Mouse (Mus musculus) embryonic facial prominence, embryonic 15.5 days (tissue): ENCODE data around the gene Gm17428. TPM values are rescaled to one million over a fixed set of nuclear protein-coding genes. Genes with fewer than 3 reads are reported as not detected.
"Not testable (repeated sequence)": the region's sequence is repeated elsewhere in the genome, so short reads cannot be mapped to it uniquely, and the experiment has no call there.

ENCODE experiments used
- ATAC-seq: fragments of 200-750 bp; cut with Nextera tagmentation; 2 replicates; pipeline ENCODE4 v1.8.0; 2017; ENCODE audit warnings: low read depth, moderate TSS enrichment; ENCODE audit not compliant: insufficient number of reproducible peaks, low FRiP score, low TSS enrichment
- H3K27ac ChIP-seq: fragments of 300-500 bp; sonication (generic); replicated peaks from 2 replicates; pipeline ENCODE4 v1.5.1; 2015; ENCODE audit warnings: mild to moderate bottlenecking, inconsistent platforms
- H3K27me3 ChIP-seq: fragments of 300-500 bp; sonication (generic); 2 replicates; pipeline ENCODE4 v1.6.1; 2015; ENCODE audit warnings: inconsistent platforms
- H3K36me3 ChIP-seq: fragments of 300-500 bp; sonication (generic); 2 replicates; pipeline ENCODE4 v1.6.1; 2015; ENCODE audit warnings: mild to moderate bottlenecking, inconsistent platforms
- H3K4me1 ChIP-seq: fragments of 300-500 bp; sonication (generic); 2 replicates; pipeline ENCODE4 v1.6.1; 2015; ENCODE audit warnings: inconsistent platforms
- H3K4me2 ChIP-seq: fragments of 300-500 bp; sonication (generic); replicated peaks from 2 replicates; pipeline ENCODE4 v1.6.1; 2015; ENCODE audit warnings: mild to moderate bottlenecking, inconsistent platforms
- H3K4me3 ChIP-seq: fragments of 300-500 bp; sonication (generic); replicated peaks from 2 replicates; pipeline ENCODE4 v1.5.1; 2015; ENCODE audit warnings: mild to moderate bottlenecking, inconsistent platforms
- H3K9ac ChIP-seq: fragments of 300-500 bp; sonication (generic); 2 replicates; pipeline ENCODE4 v1.6.1; 2015; ENCODE audit warnings: inconsistent platforms
- H3K9me3 ChIP-seq: fragments of 300-500 bp; sonication (generic); replicated peaks from 2 replicates; pipeline ENCODE4 v1.6.1; 2016; ENCODE audit warnings: inconsistent platforms
- WGBS: fragments of 180-500 bp; shearing (Covaris S2); methylation state at CpG from one replicate; pipeline ENCODE4 v1.1.7; 2015; 5-methylcytosine and 5-hydroxymethylcytosine counted together
- polyA plus RNA-seq: library from polyadenylated mRNA; unstranded; fragments of >200 nt; fragmentation: Nextera tagmentation; extraction: Ambion mirVana; gene quantifications from 2 replicates; pipeline ENCODE4 v1.2.1, GENCODE M21; 2015

The Gm17428 gene
- polyA plus RNA-seq, 1 experiment from 2014 or later: not detected

- Histone ChIP-seq H3K27me3 (no peaks in the 10 kb centered on the region), H3K4me2 (no peak within 1 kb of the TSS), H3K27ac (no peak within 1 kb of the TSS), H3K4me3 (no peak within 1 kb of the TSS), H3K36me3 (no peaks in the 10 kb centered on the region), H3K9ac (no peak within 1 kb of the TSS), H3K4me1 (no peaks in the 10 kb centered on the region), H3K9me3 (no peaks in the 10 kb centered on the region)
- no peak for ATAC-seq
- WGBS: 71% methylated on average over 7 of the region's 7 CpGs
These were observed 10.3 kb upstream of the Gm17428 start, which contains the start of gene Myh6 for GRCm38 (mm10) chr14:54966320-54966977. Gene Myh6 (minus strand): TSS chr14:54966927.

DNA sequence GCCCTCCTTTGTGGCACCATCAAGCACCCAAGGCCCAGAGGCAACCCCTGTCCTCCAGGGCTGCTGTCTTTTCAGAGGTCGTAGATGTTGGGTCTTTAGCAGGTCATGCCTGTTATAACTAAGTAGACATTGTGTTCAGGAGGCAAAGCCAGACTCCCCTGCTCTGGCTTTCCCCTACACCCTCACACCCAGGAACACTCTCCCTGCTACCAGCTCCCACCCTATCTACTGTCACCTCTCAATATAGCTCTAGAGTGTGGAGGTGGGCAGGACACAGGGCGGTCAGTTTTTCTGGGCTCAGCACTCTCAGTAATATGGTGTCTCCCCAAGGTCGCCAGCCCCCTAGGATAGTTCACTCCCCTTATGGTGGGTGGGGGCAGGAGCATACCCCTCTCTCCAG lies 8.9 kb upstream of the Gm17428 start:
- 80% methylated on average over 3 of the region's 3 CpGs for WGBS
- no peak for ATAC-seq
- no peaks in the 10 kb centered on the region for H3K36me3 ChIP-seq

DNA sequence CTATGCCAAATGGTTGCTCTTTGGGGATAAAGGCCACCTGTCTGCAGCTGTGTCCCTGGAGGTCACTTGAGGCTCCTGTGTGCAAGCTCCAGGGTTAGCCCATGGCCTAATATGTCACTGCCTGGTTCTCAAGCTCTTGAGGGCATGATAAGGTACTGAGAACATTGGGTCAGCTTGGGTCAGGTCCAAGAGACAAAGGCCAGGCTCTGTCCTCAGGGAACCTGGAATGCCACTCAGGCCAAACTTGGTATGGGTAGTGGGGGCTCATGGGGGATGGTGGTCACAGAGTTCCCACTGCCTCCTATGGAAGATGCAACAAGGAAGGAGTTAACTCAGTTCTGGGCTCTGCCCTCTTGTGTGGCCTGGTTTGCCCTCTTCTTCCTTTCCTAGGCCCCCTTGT lies 8.4 kb upstream of the Gm17428 start:
- ATAC-seq: no peak
- Histone ChIP-seq H3K4me1 (no peaks in the 10 kb centered on the region), H3K9ac (no peak overlapping the region), H3K4me3 (no peak overlapping the region), H3K9me3 (no peaks in the 10 kb centered on the region), H3K27me3 (no peaks in the 10 kb centered on the region), H3K36me3 (no peaks in the 10 kb centered on the region), H3K4me2 (no peak overlapping the region), H3K27ac (no peak overlapping the region)

More for the DNA sequence above, 8.9 kb upstream of the Gm17428 start:
- Histone ChIP-seq H3K27ac (no peak overlapping the region), H3K9ac (no peak overlapping the region), H3K4me1 (no peaks in the 10 kb centered on the region), H3K27me3 (no peaks in the 10 kb centered on the region), H3K4me3 (no peak overlapping the region), H3K4me2 (no peak overlapping the region), H3K9me3 (no peaks in the 10 kb centered on the region)

DNA sequence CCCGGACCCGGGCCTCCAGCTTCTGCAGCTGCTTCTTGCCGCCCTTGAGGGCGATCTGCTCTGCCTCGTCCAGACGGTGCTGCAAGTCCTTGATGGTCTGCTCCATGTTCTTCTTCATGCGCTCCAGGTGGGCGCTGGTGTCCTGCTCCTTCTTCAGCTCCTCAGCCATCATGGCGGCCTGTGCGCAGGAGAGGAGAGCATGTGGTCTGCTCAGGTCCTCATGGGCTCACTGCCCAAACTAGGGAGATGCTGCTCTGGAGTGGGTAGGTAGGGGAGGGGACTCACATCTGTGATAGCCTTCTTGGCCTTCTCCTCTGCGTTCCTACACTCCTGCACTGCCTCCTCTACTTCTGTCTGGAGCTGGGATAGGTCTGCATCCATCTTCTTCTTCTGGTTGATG lies 3.9 kb upstream of the Gm17428 start:
- not testable (repeated sequence) for H3K4me3 ChIP-seq, H3K9ac ChIP-seq, H3K36me3 ChIP-seq, H3K27me3 ChIP-seq, H3K4me2 ChIP-seq, H3K4me1 ChIP-seq, H3K27ac ChIP-seq, H3K9me3 ChIP-seq, ATAC-seq
- WGBS: 89% methylated on average over 9 of the region's 11 CpGs

GRCm38 (mm10) chr14:54974068-54974791 lies 2.5 kb upstream of the Gm17428 start:
- H3K36me3 ChIP-seq: no peaks in the 10 kb centered on the region
- H3K27ac ChIP-seq: no peak overlapping the region
- 78% methylated on average over 6 of the region's 6 CpGs for WGBS
- H3K4me1 ChIP-seq: no peaks in the 10 kb centered on the region
- no peaks in the 10 kb centered on the region for H3K9me3 ChIP-seq
- no peaks in the 10 kb centered on the region for H3K27me3 ChIP-seq
- ATAC-seq: no peak
- no peak overlapping the region for H3K4me3 ChIP-seq
- H3K4me2 ChIP-seq: no peak overlapping the region
- H3K9ac ChIP-seq: no peak overlapping the region

- no peaks in the 10 kb centered on the region for H3K27me3 ChIP-seq
- 86% methylated on average over 8 of the region's 8 CpGs for WGBS
These were observed 1.9 kb downstream of the Gm17428 start for GRCm38 (mm10) chr14:54978664-54979063.

GRCm38 (mm10) chr14:54981934-54982333 lies 5.2 kb downstream of the Gm17428 start:
- H3K4me2 ChIP-seq: no peak overlapping the region
- H3K4me1 ChIP-seq: no peaks in the 10 kb centered on the region
- H3K36me3 ChIP-seq: no peaks in the 10 kb centered on the region
- H3K9me3 ChIP-seq: no peaks in the 10 kb centered on the region
- no peak overlapping the region for H3K27ac ChIP-seq
- H3K9ac ChIP-seq: no peak overlapping the region
- no peak for ATAC-seq
- H3K4me3 ChIP-seq: no peak overlapping the region
- no peaks in the 10 kb centered on the region for H3K27me3 ChIP-seq
- WGBS: 91% methylated on average over 7 of the region's 7 CpGs

More at GRCm38 (mm10) chr14:54978664-54979063, 1.9 kb downstream of the Gm17428 start:
- no peak overlapping the region for H3K4me2 ChIP-seq
- no peak overlapping the region for H3K27ac ChIP-seq
- no peak for ATAC-seq
- H3K4me1 ChIP-seq: no peaks in the 10 kb centered on the region
- H3K36me3 ChIP-seq: no peaks in the 10 kb centered on the region
- H3K9me3 ChIP-seq: no peaks in the 10 kb centered on the region
- no peak overlapping the region for H3K4me3 ChIP-seq
- no peak overlapping the region for H3K9ac ChIP-seq

DNA sequence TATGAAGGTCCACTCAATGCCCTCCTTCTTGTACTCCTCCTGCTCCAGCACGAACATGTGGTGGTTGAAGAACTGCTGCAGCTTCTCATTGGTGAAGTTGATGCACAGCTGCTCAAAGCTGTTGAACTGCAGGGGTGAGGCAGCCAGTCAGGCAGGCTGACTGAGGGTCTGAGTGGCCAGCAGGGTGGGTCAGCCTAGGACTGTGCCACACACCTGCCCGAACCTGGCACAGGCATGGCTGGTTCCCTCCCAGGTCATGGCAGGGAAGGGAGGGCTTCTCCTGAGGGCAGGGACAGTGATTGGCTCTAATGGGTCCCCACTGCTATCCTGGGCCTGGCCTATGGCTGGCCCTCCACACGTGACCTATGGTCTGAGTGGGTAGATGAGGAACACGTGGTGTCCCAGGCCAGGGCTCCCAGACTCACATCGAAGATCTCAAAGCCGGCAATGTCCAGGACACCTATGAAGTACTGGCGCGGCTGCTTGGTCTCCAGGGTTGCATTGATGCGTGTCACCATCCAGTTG lies 11.7 kb downstream of the Gm17428 start:
- WGBS: 91% methylated on average over 9 of the region's 9 CpGs
- H3K4me1 ChIP-seq, H3K9ac ChIP-seq, H3K27ac ChIP-seq, ATAC-seq, H3K9me3 ChIP-seq, H3K27me3 ChIP-seq, H3K36me3 ChIP-seq, H3K4me3 ChIP-seq, H3K4me2 ChIP-seq: not testable (repeated sequence)

GRCm38 (mm10) chr14:54988882-54989281 lies 12.1 kb downstream of the Gm17428 start:
- Histone ChIP-seq H3K4me1 (no peaks in the 10 kb centered on the region), H3K27ac (no peak overlapping the region), H3K9ac (no peak overlapping the region), H3K27me3 (no peaks in the 10 kb centered on the region), H3K4me2 (no peak overlapping the region), H3K9me3 (no peaks in the 10 kb centered on the region), H3K4me3 (no peak overlapping the region), H3K36me3 (no peaks in the 10 kb centered on the region)
- 91% methylated on average over 13 of the region's 13 CpGs for WGBS
- no peak for ATAC-seq

DNA sequence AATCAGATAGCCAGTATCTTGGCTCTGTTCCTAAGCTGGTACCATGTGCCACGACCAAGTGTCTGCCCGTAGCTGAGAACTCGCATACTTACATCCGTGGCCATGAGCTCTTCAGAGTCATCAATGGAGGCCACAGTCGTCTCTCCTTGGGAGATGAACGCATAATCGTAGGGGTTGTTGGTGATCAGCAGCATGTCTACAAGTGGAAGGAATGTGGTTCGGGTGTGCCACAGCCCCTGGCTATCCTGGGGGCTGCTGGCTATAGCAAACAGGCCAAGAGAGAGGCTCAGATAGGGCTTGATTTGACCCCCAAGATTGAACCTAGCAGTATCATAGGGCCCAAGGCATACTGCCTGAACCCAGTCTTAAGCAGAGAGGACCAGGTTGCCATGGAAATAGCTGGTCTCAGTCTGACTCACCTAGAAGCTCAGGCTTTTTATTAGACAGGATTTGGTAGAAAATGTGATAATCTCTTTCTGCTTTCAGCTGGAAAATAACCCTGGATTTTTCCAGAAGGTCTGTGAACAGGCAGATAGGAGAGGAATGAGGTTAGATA lies 13.2 kb downstream of the Gm17428 start:
- Histone ChIP-seq H3K27ac (no peak overlapping the region), H3K4me1 (peaks cover 9% of the 10 kb centered on the region), H3K27me3 (no peaks in the 10 kb centered on the region), H3K4me2 (no peak overlapping the region), H3K36me3 (no peaks in the 10 kb centered on the region), H3K9me3 (no peaks in the 10 kb centered on the region), H3K9ac (no peak overlapping the region), H3K4me3 (no peak overlapping the region)
- 79% methylated on average over 8 of the region's 8 CpGs for WGBS
- ATAC-seq: no peak

DNA sequence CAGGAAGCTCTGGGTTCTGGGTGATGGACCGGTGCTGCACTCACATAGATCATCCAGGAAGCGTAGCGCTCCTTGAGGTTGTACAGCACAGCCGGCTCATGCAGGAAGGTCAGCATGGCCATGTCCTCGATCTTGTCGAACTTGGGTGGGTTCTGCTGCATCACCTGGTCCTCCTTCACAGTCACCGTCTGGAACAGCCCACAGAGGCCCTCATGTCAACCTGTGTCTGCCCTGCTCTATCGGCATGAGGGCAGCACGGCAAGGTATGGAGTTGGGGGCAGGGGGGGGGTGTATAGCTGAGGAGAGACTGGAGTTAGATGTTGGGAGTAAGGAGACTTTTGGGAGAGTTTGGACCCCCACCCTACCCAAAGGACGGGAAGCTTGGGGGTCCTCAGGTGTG lies 15.5 kb downstream of the Gm17428 start:
- 89% methylated on average over 10 of the region's 10 CpGs for WGBS
- ATAC-seq: no peak
- H3K4me1 ChIP-seq: peaks cover 16% of the 10 kb centered on the region
- no peaks in the 10 kb centered on the region for H3K9me3 ChIP-seq
- no peaks in the 10 kb centered on the region for H3K27me3 ChIP-seq
- no peak overlapping the region for H3K9ac ChIP-seq
- H3K27ac ChIP-seq: no peak overlapping the region
- H3K4me3 ChIP-seq: no peak overlapping the region
- no peak overlapping the region for H3K4me2 ChIP-seq
- H3K36me3 ChIP-seq: no peaks in the 10 kb centered on the region
